Mouse (Mus musculus) CH12.LX (cell line): Measurements from ENCODE around the gene Prss2. TPM values are rescaled to one million over a fixed set of nuclear protein-coding genes. Genes with fewer than 3 reads are reported as not detected.

ENCODE experiments used
- DNase-seq: peaks from one replicate; pipeline ENCODE4 v3.0.0-alpha.2; 2013; ENCODE audit errors: extremely low read depth
- H3K27ac ChIP-seq: 2 replicates; pipeline ENCODE4 v1.5.1; 2012; ENCODE audit warnings: low read depth, mild to moderate bottlenecking, control low read depth, moderate library complexity; ENCODE audit not compliant: insufficient read depth
- H3K27me3 ChIP-seq: replicated peaks from 2 replicates; pipeline ENCODE3; 2012; ENCODE audit warnings: inconsistent platforms
- H3K36me3 ChIP-seq, 2 experiments: replicated peaks in 1 of 2; 2 replicates each; pipeline versions ENCODE3 to v1.6.1; 2012; ENCODE audit warnings: inconsistent platforms in 1 of 2, low read length in 1 of 2, mild to moderate bottlenecking in 1 of 2, mixed read lengths in 1 of 2, moderate library complexity in 1 of 2; ENCODE audit not compliant: control insufficient read depth in 1 of 2, insufficient read depth in 1 of 2
- H3K4me1 ChIP-seq, 2 experiments: 2 replicates each; pipeline ENCODE4 v1.6.1; 2012; ENCODE audit warnings: inconsistent platforms in 1 of 2, moderate library complexity in 1 of 2; ENCODE audit not compliant: insufficient read depth in 2 of 2, control insufficient read depth in 1 of 2
- H3K4me2 ChIP-seq: 2 replicates; pipeline ENCODE4 v1.6.1; 2012; ENCODE audit warnings: low read depth, mild to moderate bottlenecking, control low read depth; ENCODE audit not compliant: poor library complexity, insufficient read depth, severe bottlenecking
- H3K4me3 ChIP-seq, 3 experiments: fragments of 150-350 bp in 1 of 3; sonication (generic) in 1 of 3; replicated peaks in 1 of 3; 2 replicates each; pipeline versions ENCODE3 to v1.5.1; 2011 to 2012; ENCODE audit warnings: low read depth in 2 of 3, low read length in 2 of 3, mild to moderate bottlenecking in 2 of 3, moderate library complexity in 2 of 3, control low read depth in 1 of 3, improper control_type of control experiment in 1 of 3, inconsistent platforms in 1 of 3, mixed read lengths in 1 of 3; ENCODE audit not compliant: poor library complexity in 1 of 3
- H3K79me2 ChIP-seq: replicated peaks from 2 replicates; pipeline ENCODE4 v1.6.1; 2012; ENCODE audit warnings: mild to moderate bottlenecking, moderate library complexity; ENCODE audit not compliant: control insufficient read depth, poor library complexity, insufficient read depth, severe bottlenecking; ENCODE audit errors: extremely low read depth
- H3K9ac ChIP-seq: 2 replicates; pipeline ENCODE4 v1.6.1; 2012; ENCODE audit warnings: low read depth, mild to moderate bottlenecking, control low read depth, moderate library complexity; ENCODE audit not compliant: insufficient read depth
- H3K9me3 ChIP-seq: replicated peaks from 2 replicates; pipeline ENCODE3; 2012; ENCODE audit warnings: low read length, inconsistent platforms, mixed read lengths
- E2F4 ChIP-seq: IDR thresholded peaks from 2 replicates; pipeline ENCODE4 v1.6.1; 2011; ENCODE audit warnings: low read depth, low read length, improper control_type of control experiment; ENCODE audit not compliant: insufficient replicate concordance
- EP300 ChIP-seq: IDR thresholded peaks from 2 replicates; pipeline ENCODE4 v1.6.1; 2011; ENCODE audit warnings: low read length, improper control_type of control experiment
- GABPA ChIP-seq: IDR thresholded peaks from 2 replicates; pipeline ENCODE4 v1.6.1; 2012; ENCODE audit warnings: low read depth, low read length, improper control_type of control experiment, inconsistent platforms; ENCODE audit not compliant: insufficient replicate concordance
- JUND ChIP-seq: conservative IDR thresholded peaks from 2 replicates; pipeline ENCODE4 v1.6.1; 2011; ENCODE audit warnings: low read depth, low read length, improper control_type of control experiment
- KAT2A ChIP-seq: IDR thresholded peaks from 2 replicates; pipeline ENCODE4 v1.6.1; 2012; ENCODE audit warnings: low read length, improper control_type of control experiment, inconsistent platforms; ENCODE audit not compliant: insufficient replicate concordance
- MAZ ChIP-seq: IDR thresholded peaks from 2 replicates; pipeline ENCODE4 v1.6.1; 2012; ENCODE audit warnings: low read depth, mild to moderate bottlenecking, inconsistent platforms, low read length, improper control_type of control experiment, moderate library complexity
- MYC ChIP-seq: IDR thresholded peaks from 2 replicates; pipeline ENCODE4 v1.6.1; 2011; ENCODE audit warnings: low read depth, mild to moderate bottlenecking, improper control_type of control experiment, low read length
- NELFE ChIP-seq: IDR thresholded peaks from 2 replicates; pipeline ENCODE4 v1.6.1; 2011; ENCODE audit warnings: low read depth, low read length, improper control_type of control experiment
- NRF1 ChIP-seq: IDR thresholded peaks from 2 replicates; pipeline ENCODE4 v1.6.1; 2014; ENCODE audit warnings: low read depth, mild to moderate bottlenecking, inconsistent platforms, low read length, improper control_type of control experiment, moderate library complexity
- POLR2AphosphoS2 ChIP-seq: IDR thresholded peaks from 2 replicates; pipeline ENCODE4 v1.6.1; 2011; ENCODE audit warnings: low read depth, low read length, improper control_type of control experiment
- ZKSCAN1 ChIP-seq: IDR thresholded peaks from 2 replicates; pipeline ENCODE4 v1.6.1; 2012; ENCODE audit warnings: low read depth, inconsistent platforms, low read length, improper control_type of control experiment, borderline replicate concordance
- ZMIZ1 ChIP-seq: IDR thresholded peaks from 2 replicates; pipeline ENCODE4 v1.6.1; 2012; ENCODE audit warnings: low read depth, mild to moderate bottlenecking, inconsistent platforms, low read length, improper control_type of control experiment
- dilution Hi-C: fragments of 300-500 bp; cut with MboI; formaldehyde crosslinking; loops from 2 replicates; pipeline ENCODE4 v1.14.3; 2020; ENCODE audit warnings: low sequenced_read_pairs; ENCODE audit not compliant: extremely low pct_unique_long_range_greater_than_20kb, extremely low pct_ligation_motif_present
- in situ Hi-C: fragments of 300-500 bp; cut with MboI; formaldehyde crosslinking; loops from 3 replicates; pipeline ENCODE4 v1.14.3; 2019; ENCODE audit warnings: low sequenced_read_pairs, low pct_ligation_motif_present, low pct_unique_long_range_greater_than_20kb, mixed read lengths
- polyA plus RNA-seq: library from polyadenylated mRNA; unstranded; fragments of >175 nt; gene quantifications from 2 replicates; pipeline ENCODE4 v1.2.1, GENCODE M21; 2012; ENCODE audit warnings: low read depth; ENCODE audit not compliant: insufficient read length
- total RNA-seq, 2 experiments: library from RNA; depleted of rRNA; stranded (reverse); fragments of 300-350 nt in 1 of 2; fragments of >200 nt in 1 of 2; gene quantifications; 2 replicates each; pipeline ENCODE4 v1.2.3; 2012 to 2014

The Prss2 gene
- total and polyA plus RNA-seq, 3 experiments: not detected

- no peaks in the 10 kb centered on the region for H3K4me1 ChIP-seq
- H3K27me3 ChIP-seq: no peaks in the 10 kb centered on the region
- in situ Hi-C loops: no loop called here
- no peaks in the 10 kb centered on the region for H3K9me3 ChIP-seq
- no peak for TF ChIP-seq E2F4
- no peak for TF ChIP-seq NELFE
- no peak overlapping the region for H3K4me3 ChIP-seq
- no peak for DNase-seq
- dilution Hi-C loops: no loop called here
- no peak overlapping the region for H3K27ac ChIP-seq
- no peaks in the 10 kb centered on the region for H3K79me2 ChIP-seq
- no peak overlapping the region for H3K9ac ChIP-seq
- no peaks in the 10 kb centered on the region for H3K36me3 ChIP-seq
- H3K4me2 ChIP-seq: no peak overlapping the region
Measured at GRCm38 (mm10) chr6:41566965-41567364, 45.4 kb downstream of the Prss2 start.

- H3K27ac ChIP-seq: no peak overlapping the region
- no peaks in the 10 kb centered on the region for H3K79me2 ChIP-seq
- no peak overlapping the region for H3K9ac ChIP-seq
- no peak for DNase-seq
- no peaks in the 10 kb centered on the region for H3K36me3 ChIP-seq
- no peaks in the 10 kb centered on the region for H3K9me3 ChIP-seq
- no peaks in the 10 kb centered on the region for H3K27me3 ChIP-seq
- dilution Hi-C loops (no loop called here), in situ Hi-C loops (no loop called here)
- no peak overlapping the region for H3K4me2 ChIP-seq
- TF ChIP-seq JUND (no peak), POLR2AphosphoS2 (no peak), NRF1 (no peak), GABPA (no peak), ZKSCAN1 (no peak), ZMIZ1 (no peak), MAZ (no peak), EP300 (no peak), MYC (no peak), KAT2A (no peak)
- no peaks in the 10 kb centered on the region for H3K4me1 ChIP-seq
- no peak overlapping the region for H3K4me3 ChIP-seq
Measured at GRCm38 (mm10) chr6:41569078-41569477, 47.5 kb downstream of the Prss2 start.

Other genes with a start within 250 kb of the Prss2 start
- gene Try4, start 219.5 kb upstream of the Prss2 start, total RNA-seq (2012; rRNA removed): not detected in 2 replicates
- gene Try4, start 219.5 kb upstream of the Prss2 start, total RNA-seq (2014; rRNA removed): not detected in 2 replicates
- not detected in 2 replicates for gene Try4, start 219.5 kb upstream of the Prss2 start, polyA plus RNA-seq
- gene Try5, start 204.9 kb upstream of the Prss2 start, total RNA-seq (2012; rRNA removed): 0.17 TPM in 1 of 2 replicates, not detected in the other
- gene Try5, start 204.9 kb upstream of the Prss2 start, total RNA-seq (2014; rRNA removed): not detected in 2 replicates
- not detected in 2 replicates for gene Try5, start 204.9 kb upstream of the Prss2 start, polyA plus RNA-seq
- not detected in 2 replicates for gene Try10, start 167.7 kb upstream of the Prss2 start, total RNA-seq (2012; rRNA removed)
- gene Try10, start 167.7 kb upstream of the Prss2 start, total RNA-seq (2014; rRNA removed): not detected in 2 replicates
- gene Try10, start 167.7 kb upstream of the Prss2 start, polyA plus RNA-seq: not detected in 2 replicates
- not detected in 2 replicates for gene Prss3, start 144.1 kb upstream of the Prss2 start, total RNA-seq (2012; rRNA removed)
- not detected in 2 replicates for gene Prss3, start 144.1 kb upstream of the Prss2 start, total RNA-seq (2014; rRNA removed)
- gene Prss3, start 144.1 kb upstream of the Prss2 start, polyA plus RNA-seq: not detected in 2 replicates
- not detected in 2 replicates for gene Gm5771, start 129.4 kb upstream of the Prss2 start, total RNA-seq (2012; rRNA removed)
- not detected in 2 replicates for gene Gm5771, start 129.4 kb upstream of the Prss2 start, total RNA-seq (2014; rRNA removed)
- gene Gm5771, start 129.4 kb upstream of the Prss2 start, polyA plus RNA-seq: not detected in 2 replicates
- gene Gm10334, start 75.6 kb upstream of the Prss2 start, total RNA-seq (2012; rRNA removed): not detected in 2 replicates
- not detected in 2 replicates for gene Gm10334, start 75.6 kb upstream of the Prss2 start, total RNA-seq (2014; rRNA removed)
- not detected in 2 replicates for gene Gm10334, start 75.6 kb upstream of the Prss2 start, polyA plus RNA-seq
- not detected in 2 replicates for gene Prss1, start 62.9 kb upstream of the Prss2 start, total RNA-seq (2012; rRNA removed)
- not detected in 2 replicates for gene Prss1, start 62.9 kb upstream of the Prss2 start, total RNA-seq (2014; rRNA removed)
- not detected in 2 replicates for gene Prss1, start 62.9 kb upstream of the Prss2 start, polyA plus RNA-seq
- 0.04 TPM in 1 of 2 replicates, not detected in the other for gene Ephb6, start 83.7 kb downstream of the Prss2 start, total RNA-seq (2012; rRNA removed)
- gene Ephb6, start 83.7 kb downstream of the Prss2 start, total RNA-seq (2014; rRNA removed): not detected in 2 replicates
- gene Ephb6, start 83.7 kb downstream of the Prss2 start, polyA plus RNA-seq: not detected in 2 replicates
- not detected in 2 replicates for gene Trpv6, start 114.6 kb downstream of the Prss2 start, total RNA-seq (2012; rRNA removed)
- not detected in 2 replicates for gene Trpv6, start 114.6 kb downstream of the Prss2 start, total RNA-seq (2014; rRNA removed)
- not detected in 2 replicates for gene Trpv6, start 114.6 kb downstream of the Prss2 start, polyA plus RNA-seq
- gene Trpv5, start 159.0 kb downstream of the Prss2 start, total RNA-seq (2012; rRNA removed): not detected in 2 replicates
- not detected in 2 replicates for gene Trpv5, start 159.0 kb downstream of the Prss2 start, total RNA-seq (2014; rRNA removed)
- not detected in 2 replicates for gene Trpv5, start 159.0 kb downstream of the Prss2 start, polyA plus RNA-seq
- not detected in 2 replicates for gene Llcfc1, start 162.6 kb downstream of the Prss2 start, total RNA-seq (2012; rRNA removed)
- not detected in 2 replicates for gene Llcfc1, start 162.6 kb downstream of the Prss2 start, total RNA-seq (2014; rRNA removed)
- not detected in 2 replicates for gene Llcfc1, start 162.6 kb downstream of the Prss2 start, polyA plus RNA-seq
- gene Kel, start 182.6 kb downstream of the Prss2 start, total RNA-seq (2012; rRNA removed): not detected in 2 replicates
- gene Kel, start 182.6 kb downstream of the Prss2 start, total RNA-seq (2014; rRNA removed): not detected in 2 replicates
- not detected in 2 replicates for gene Kel, start 182.6 kb downstream of the Prss2 start, polyA plus RNA-seq